Mouse (Mus musculus): ENCODE measurements at regions not wholly inside any gene's neighbourhood (a gene's known extent, or its start where the extent isn't known, plus 50 kb on each side); places are given as distances from the start of the nearest gene placed in this dataset.

DNA sequence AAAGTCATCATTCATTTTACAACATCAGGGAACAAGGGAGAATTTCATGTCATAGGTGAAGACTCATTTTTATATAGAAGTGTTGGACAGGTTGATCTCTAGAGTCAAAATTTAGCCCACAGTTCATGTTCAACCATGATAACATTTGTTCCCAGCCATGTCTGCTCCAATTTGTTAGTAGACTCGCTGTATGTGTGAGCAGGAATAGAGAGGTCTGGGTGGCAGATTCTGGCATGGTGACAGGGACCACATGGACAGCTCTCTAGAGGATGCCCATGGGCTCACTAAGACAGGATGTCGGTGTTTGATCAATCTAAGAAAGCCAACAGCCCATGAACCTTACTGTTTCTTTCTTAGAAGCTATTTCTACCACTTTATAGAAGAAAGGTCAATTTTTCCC lies 159.7 kb upstream of the Tmtc1 start:
- no peak overlapping the region for H3K4me3 ChIP-seq
- no peak overlapping the region for H3ac ChIP-seq (ENCODE audit: control insufficient read depth, insufficient read length)
- H3K27me3 ChIP-seq (ENCODE audit: control insufficient read depth, insufficient read depth, insufficient read length) = peaks cover 6% of the 10 kb centered on the region
- H3K36me3 ChIP-seq (ENCODE audit: control insufficient read depth, insufficient read depth) = no peaks in the 10 kb centered on the region
- TF ChIP-seq MAX (IDR thresholded peaks at IDR 0.05; ENCODE audit: low read depth) (no peak), SRF (IDR thresholded peaks at IDR 0.05; ENCODE audit: control insufficient read depth, insufficient read length, low read depth) (no peak), MYOD1 (IDR thresholded peaks at IDR 0.05; ENCODE audit: control insufficient read depth in 1 of 3, insufficient read length in 2 of 3, low read depth in 2 of 3) (no peak), REST (IDR thresholded peaks at IDR 0.05; ENCODE audit: insufficient read depth, insufficient read length) (no peak), TCF12 (IDR thresholded peaks at IDR 0.05; ENCODE audit: insufficient read depth, poor library complexity, severe bottlenecking) (no peak), E2F4 (IDR thresholded peaks at IDR 0.05; ENCODE audit: insufficient read depth) (no peak), USF1 (IDR thresholded peaks at IDR 0.05; ENCODE audit: low read depth) (no peak), CEBPB (IDR thresholded peaks at IDR 0.05; ENCODE audit: insufficient read depth, poor library complexity, severe bottlenecking) (no peak), TCF3 (IDR thresholded peaks at IDR 0.05; ENCODE audit: insufficient read length, low read depth) (no peak), MYOG (IDR thresholded peaks at IDR 0.05; ENCODE audit: control insufficient read depth in 1 of 3, insufficient read depth in 1 of 3, insufficient read length in 2 of 3, low read depth in 2 of 3) (no peak), POLR2A (IDR thresholded peaks at IDR 0.05; ENCODE audit: insufficient read length, low read depth) (no peak), POLR2AphosphoS2 (IDR thresholded peaks at IDR 0.05; ENCODE audit: insufficient read length, low read depth) (no peak)
- H3K4me2 ChIP-seq (ENCODE audit: low read depth) = no peak overlapping the region
- H3K79me2 ChIP-seq (ENCODE audit: control insufficient read depth, insufficient read depth) = no peaks in the 10 kb centered on the region

DNA sequence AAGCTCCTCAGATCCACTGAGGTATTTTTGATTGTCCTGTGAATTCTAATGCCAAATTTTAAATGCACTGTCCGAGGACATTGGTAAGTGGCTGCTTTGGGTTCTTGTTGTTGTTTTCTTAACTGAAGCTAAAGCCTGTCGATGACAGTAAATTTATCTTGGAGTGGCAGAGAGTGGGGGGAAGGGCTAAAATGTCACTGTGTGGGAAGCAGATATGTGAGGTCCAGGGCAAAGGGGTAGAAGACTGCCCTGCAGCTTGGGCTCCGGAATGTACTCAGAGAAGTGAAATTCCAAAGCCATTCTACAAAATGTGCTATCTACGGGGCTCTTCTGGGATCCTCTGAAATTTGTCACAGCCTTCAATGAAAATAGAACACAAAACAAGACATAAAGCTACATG lies 159.3 kb upstream of the Tmtc1 start:
- TF ChIP-seq POLR2AphosphoS2 (IDR thresholded peaks at IDR 0.05; ENCODE audit: insufficient read length, low read depth) = no peak
- no peak for TF ChIP-seq USF1 (IDR thresholded peaks at IDR 0.05; ENCODE audit: low read depth)
- TF ChIP-seq MAX (IDR thresholded peaks at IDR 0.05; ENCODE audit: low read depth) = no peak
- no peak for TF ChIP-seq TCF3 (IDR thresholded peaks at IDR 0.05; ENCODE audit: insufficient read length, low read depth)
- no peak for TF ChIP-seq TCF12 (IDR thresholded peaks at IDR 0.05; ENCODE audit: insufficient read depth, poor library complexity, severe bottlenecking)
- no peak for TF ChIP-seq SRF (IDR thresholded peaks at IDR 0.05; ENCODE audit: control insufficient read depth, insufficient read length, low read depth)
- TF ChIP-seq MYOD1 (IDR thresholded peaks at IDR 0.05; ENCODE audit: control insufficient read depth in 1 of 3, insufficient read length in 2 of 3, low read depth in 2 of 3) = no peak
- TF ChIP-seq POLR2A (IDR thresholded peaks at IDR 0.05; ENCODE audit: insufficient read length, low read depth) = no peak
- no peak for TF ChIP-seq MYOG (IDR thresholded peaks at IDR 0.05; ENCODE audit: control insufficient read depth in 1 of 3, insufficient read depth in 1 of 3, insufficient read length in 2 of 3, low read depth in 2 of 3)
- no peak for TF ChIP-seq E2F4 (IDR thresholded peaks at IDR 0.05; ENCODE audit: insufficient read depth)
- TF ChIP-seq REST (IDR thresholded peaks at IDR 0.05; ENCODE audit: insufficient read depth, insufficient read length) = no peak
- no peak for TF ChIP-seq CEBPB (IDR thresholded peaks at IDR 0.05; ENCODE audit: insufficient read depth, poor library complexity, severe bottlenecking)
- H3K4me2 ChIP-seq (ENCODE audit: low read depth) = no peak overlapping the region
- H3K79me2 ChIP-seq (ENCODE audit: control insufficient read depth, insufficient read depth) = no peaks in the 10 kb centered on the region
- H3K4me3 ChIP-seq = no peak overlapping the region
- no peaks in the 10 kb centered on the region for H3K36me3 ChIP-seq (ENCODE audit: control insufficient read depth, insufficient read depth)
- peaks cover 6% of the 10 kb centered on the region for H3K27me3 ChIP-seq (ENCODE audit: control insufficient read depth, insufficient read depth, insufficient read length)
- H3ac ChIP-seq (ENCODE audit: control insufficient read depth, insufficient read length) = no peak overlapping the region

DNA sequence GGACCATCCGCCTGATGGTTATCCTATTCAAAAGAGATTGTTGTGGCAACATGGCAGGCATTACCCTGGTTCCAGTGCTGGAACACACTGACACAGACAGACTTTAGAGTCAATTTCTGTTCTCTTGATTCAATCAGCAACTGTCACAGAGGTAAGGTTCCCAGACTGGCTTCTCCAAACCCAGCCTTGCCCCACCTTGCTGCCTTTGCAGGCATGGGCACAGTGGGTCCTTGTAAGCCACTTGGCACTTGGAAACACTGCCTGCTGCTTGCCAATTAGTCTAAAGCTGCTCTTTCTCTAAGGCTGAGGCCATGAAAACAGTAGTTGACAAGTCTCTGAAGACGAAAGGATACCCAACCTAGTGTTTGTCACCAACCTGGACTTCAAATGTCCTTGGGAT lies 158.7 kb upstream of the Tmtc1 start:
- Histone ChIP-seq H3K36me3 (ENCODE audit: control insufficient read depth, insufficient read depth) (no peaks in the 10 kb centered on the region), H3K4me2 (ENCODE audit: low read depth) (no peak overlapping the region), H3K27me3 (ENCODE audit: control insufficient read depth, insufficient read depth, insufficient read length) (peaks cover 6% of the 10 kb centered on the region), H3ac (ENCODE audit: control insufficient read depth, insufficient read length) (no peak overlapping the region), H3K79me2 (ENCODE audit: control insufficient read depth, insufficient read depth) (no peaks in the 10 kb centered on the region), H3K4me3 (no peak overlapping the region)
- TF ChIP-seq MAX (IDR thresholded peaks at IDR 0.05; ENCODE audit: low read depth) (no peak), SRF (IDR thresholded peaks at IDR 0.05; ENCODE audit: control insufficient read depth, insufficient read length, low read depth) (no peak), USF1 (IDR thresholded peaks at IDR 0.05; ENCODE audit: low read depth) (no peak), POLR2AphosphoS2 (IDR thresholded peaks at IDR 0.05; ENCODE audit: insufficient read length, low read depth) (no peak), CEBPB (IDR thresholded peaks at IDR 0.05; ENCODE audit: insufficient read depth, poor library complexity, severe bottlenecking) (no peak), MYOG (IDR thresholded peaks at IDR 0.05; ENCODE audit: control insufficient read depth in 1 of 3, insufficient read depth in 1 of 3, insufficient read length in 2 of 3, low read depth in 2 of 3) (no peak), TCF3 (IDR thresholded peaks at IDR 0.05; ENCODE audit: insufficient read length, low read depth) (no peak), MYOD1 (IDR thresholded peaks at IDR 0.05; ENCODE audit: control insufficient read depth in 1 of 3, insufficient read length in 2 of 3, low read depth in 2 of 3) (no peak)

DNA sequence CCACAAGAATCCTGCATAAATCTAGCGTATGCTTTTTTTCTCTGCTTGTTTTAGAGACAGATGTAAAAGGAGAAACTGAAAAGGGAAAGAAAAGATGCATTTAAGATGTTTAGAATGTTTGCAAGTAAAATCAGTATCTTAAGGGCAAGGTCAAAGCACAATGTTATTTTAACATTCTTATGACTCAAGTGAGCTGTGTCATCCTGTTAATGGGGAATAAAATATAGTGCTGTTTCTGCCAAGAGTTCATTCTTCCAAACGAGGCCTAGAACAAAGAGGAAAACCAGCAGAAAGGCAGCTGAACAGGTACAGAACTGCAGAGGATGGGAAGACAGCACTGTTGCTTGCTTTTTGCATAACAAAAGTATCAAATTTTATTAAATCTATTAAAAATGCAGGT lies 156.7 kb upstream of the Tmtc1 start:
- no peak overlapping the region for H3K4me2 ChIP-seq (ENCODE audit: low read depth)
- H3K4me3 ChIP-seq = no peak overlapping the region
- no peak for TF ChIP-seq REST (IDR thresholded peaks at IDR 0.05; ENCODE audit: insufficient read depth, insufficient read length)
- peaks cover 6% of the 10 kb centered on the region for H3K27me3 ChIP-seq (ENCODE audit: control insufficient read depth, insufficient read depth, insufficient read length)
- H3K79me2 ChIP-seq (ENCODE audit: control insufficient read depth, insufficient read depth) = no peaks in the 10 kb centered on the region
- no peak overlapping the region for H3ac ChIP-seq (ENCODE audit: control insufficient read depth, insufficient read length)
- no peaks in the 10 kb centered on the region for H3K36me3 ChIP-seq (ENCODE audit: control insufficient read depth, insufficient read depth)

DNA sequence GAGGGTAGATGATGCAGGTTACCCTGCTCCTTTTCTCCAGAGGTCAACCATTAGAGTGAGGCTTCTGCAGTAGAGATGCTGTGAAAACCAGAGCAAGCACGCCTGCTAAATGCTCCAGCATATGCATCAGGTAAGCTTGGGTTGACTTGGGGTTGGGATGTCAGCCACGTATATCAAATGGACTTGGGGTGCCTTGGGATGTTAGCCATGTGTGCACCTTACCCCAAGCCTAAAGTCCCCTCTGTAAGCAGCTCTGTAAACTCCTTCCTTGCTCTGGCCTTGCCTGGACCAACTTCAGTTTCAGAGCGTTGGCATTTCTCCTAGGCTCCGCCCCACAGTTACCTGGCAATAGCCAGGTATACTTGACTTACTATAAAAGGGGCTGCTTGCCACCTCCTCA lies 155.3 kb upstream of the Tmtc1 start:
- no peak for TF ChIP-seq USF1 (IDR thresholded peaks at IDR 0.05; ENCODE audit: low read depth)
- TF ChIP-seq MAX (IDR thresholded peaks at IDR 0.05; ENCODE audit: low read depth) = no peak
- TF ChIP-seq MYOD1 (IDR thresholded peaks at IDR 0.05; ENCODE audit: control insufficient read depth in 1 of 3, insufficient read length in 2 of 3, low read depth in 2 of 3) = no peak
- no peak for TF ChIP-seq REST (IDR thresholded peaks at IDR 0.05; ENCODE audit: insufficient read depth, insufficient read length)
- TF ChIP-seq CEBPB (IDR thresholded peaks at IDR 0.05; ENCODE audit: insufficient read depth, poor library complexity, severe bottlenecking) = no peak
- no peak for TF ChIP-seq E2F4 (IDR thresholded peaks at IDR 0.05; ENCODE audit: insufficient read depth)
- TF ChIP-seq POLR2AphosphoS2 (IDR thresholded peaks at IDR 0.05; ENCODE audit: insufficient read length, low read depth) = no peak
- TF ChIP-seq MYOG (IDR thresholded peaks at IDR 0.05; ENCODE audit: control insufficient read depth in 1 of 3, insufficient read depth in 1 of 3, insufficient read length in 2 of 3, low read depth in 2 of 3) = no peak
- TF ChIP-seq SRF (IDR thresholded peaks at IDR 0.05; ENCODE audit: control insufficient read depth, insufficient read length, low read depth) = no peak
- TF ChIP-seq TCF12 (IDR thresholded peaks at IDR 0.05; ENCODE audit: insufficient read depth, poor library complexity, severe bottlenecking) = no peak
- no peak for TF ChIP-seq TCF3 (IDR thresholded peaks at IDR 0.05; ENCODE audit: insufficient read length, low read depth)
- TF ChIP-seq POLR2A (IDR thresholded peaks at IDR 0.05; ENCODE audit: insufficient read length, low read depth) = no peak

More for the DNA sequence above, 155.3 kb upstream of the Tmtc1 start:
- peaks cover 6% of the 10 kb centered on the region for H3K27me3 ChIP-seq (ENCODE audit: control insufficient read depth, insufficient read depth, insufficient read length)
- H3K79me2 ChIP-seq (ENCODE audit: control insufficient read depth, insufficient read depth) = no peaks in the 10 kb centered on the region
- H3K36me3 ChIP-seq (ENCODE audit: control insufficient read depth, insufficient read depth) = no peaks in the 10 kb centered on the region
- no peak overlapping the region for H3K4me2 ChIP-seq (ENCODE audit: low read depth)
- H3ac ChIP-seq (ENCODE audit: control insufficient read depth, insufficient read length) = no peak overlapping the region
- no peak overlapping the region for H3K4me3 ChIP-seq
